Mouse (Mus musculus) monocyte, adult 5-6 weeks (primary cell): Measurements from ENCODE around the gene Pigs. TPM values are rescaled to one million over a fixed set of nuclear protein-coding genes. Genes with fewer than 3 reads are reported as not detected.

ENCODE experiments used
- ATAC-seq: fragments of 153-309, 156-312 bp; replicated peaks from 2 replicates; pipeline ENCODE4 v1.8.0; 2017; ENCODE audit warnings: mild to moderate bottlenecking; ENCODE audit not compliant: low TSS enrichment, insufficient number of reproducible peaks, severe bottlenecking, poor library complexity, low FRiP score
- total RNA-seq: library from RNA; stranded (forward); fragments of 200-1000, 200-491, 200-594 nt; gene quantifications from 3 replicates; pipeline ENCODE4 v1.2.3, GENCODE M21; 2017

Gene Pigs
- total RNA-seq: 17.5 to 25.1 TPM (median 18.5 TPM) in 3 replicates

DNA sequence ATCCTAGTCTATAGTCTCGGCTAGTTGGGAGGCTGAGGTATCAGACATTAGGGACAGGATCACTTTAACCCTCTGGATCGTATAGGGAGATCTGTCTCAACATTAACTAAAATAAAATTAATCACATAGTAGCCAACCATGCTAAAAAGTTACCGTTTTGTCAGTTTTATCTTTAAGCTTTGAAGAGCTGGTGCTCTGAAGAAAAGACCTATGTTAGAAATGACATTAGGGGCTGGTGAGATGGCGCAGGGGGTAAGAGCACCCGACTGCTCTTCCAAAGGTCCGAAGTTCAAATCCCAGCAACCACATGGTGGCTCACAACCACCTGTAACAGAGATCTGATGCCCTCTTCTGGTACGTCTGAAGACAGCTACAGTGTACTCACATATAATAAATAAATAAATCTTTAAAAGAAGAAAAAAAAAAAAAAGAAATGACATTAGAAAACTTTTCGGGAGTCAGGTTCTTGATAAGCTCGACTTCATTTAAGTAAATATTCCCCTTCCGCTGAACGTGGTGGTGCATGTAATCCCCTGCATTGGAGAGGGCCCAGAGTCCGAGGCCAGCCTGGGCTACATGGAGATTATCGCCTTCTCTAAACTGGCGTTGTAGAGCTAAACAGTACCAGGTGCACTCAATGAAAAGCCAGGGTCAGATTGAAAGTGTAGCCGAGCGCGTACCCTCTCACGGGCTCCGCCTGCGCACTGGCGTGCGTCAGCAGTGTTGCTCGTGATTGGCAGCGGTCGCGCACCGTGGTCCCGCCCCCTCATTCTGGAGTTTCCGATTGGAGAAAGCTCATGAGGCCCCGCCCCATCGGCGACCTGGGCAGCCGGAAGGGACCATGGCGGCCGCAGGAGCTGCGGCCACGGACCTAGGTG is at the start of gene Pigs:
Gene Pigs, plus strand, starts transcription at position 782 of the 878 bp plus-strand sequence.
- ATAC-seq: peak; percentile 99

GRCm38 (mm10) chr11:78278853-78279252 is 49.4 kb upstream of the Pigs start:
- no peak for ATAC-seq

- ATAC-seq: no peak
Observed at GRCm38 (mm10) chr11:78279586-78279985, 48.6 kb upstream of the Pigs start.

DNA sequence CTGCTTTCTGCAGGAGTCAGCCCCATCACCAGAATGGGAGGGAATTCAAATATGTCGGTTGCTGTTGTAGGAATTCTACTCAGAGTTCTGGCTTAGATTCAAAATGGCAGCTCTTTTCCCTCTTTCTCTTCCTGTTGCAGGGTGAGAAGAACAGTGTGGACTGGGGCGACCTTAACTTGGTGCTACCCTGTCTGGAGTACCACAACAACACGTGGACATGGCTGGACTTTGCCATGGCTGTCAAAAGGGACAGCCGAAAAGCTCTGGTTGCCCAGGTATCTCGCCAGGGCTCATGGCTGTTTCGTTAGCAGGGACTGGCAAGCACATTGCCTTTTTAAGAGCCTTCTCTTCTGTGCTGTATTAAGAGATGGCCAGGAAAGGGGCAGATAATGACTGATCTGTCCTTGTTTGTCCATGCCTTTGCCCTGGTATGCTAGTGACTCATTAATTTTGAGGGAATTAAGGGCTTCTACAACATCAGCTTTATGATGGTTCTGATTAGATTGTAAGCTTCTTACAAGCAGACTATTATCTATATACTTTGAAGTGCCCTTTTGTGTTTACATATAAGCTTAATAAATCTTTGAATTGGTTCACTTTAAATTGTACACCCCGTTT is 39.0 kb upstream of the Pigs start:
- no peak for ATAC-seq

DNA sequence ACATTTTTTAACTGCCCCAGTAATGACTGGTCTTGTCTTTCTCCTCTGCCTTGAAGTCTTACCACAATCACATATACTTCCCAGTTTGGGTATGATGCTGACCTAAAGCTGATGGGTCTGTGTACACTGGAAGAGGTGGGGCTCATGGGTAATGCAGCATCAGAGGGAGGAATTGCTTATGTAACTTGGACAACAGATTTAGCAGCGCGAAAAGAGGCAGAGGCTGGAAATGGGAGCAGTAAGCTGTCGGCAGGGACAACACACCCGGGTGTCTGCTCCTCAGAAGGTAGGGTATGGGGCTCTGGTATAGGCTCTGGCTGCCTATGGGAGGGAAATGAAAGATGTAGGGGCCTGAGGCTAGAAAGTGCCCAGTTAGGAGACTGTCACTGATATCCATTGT is 37.6 kb upstream of the Pigs start, which contains the start of gene BC030499:
Gene BC030499, plus strand, starts transcription at position 188 of the 400 bp plus-strand sequence.
- ATAC-seq: no peak

- ATAC-seq: no peak
Observed at GRCm38 (mm10) chr11:78294585-78294984, 33.6 kb upstream of the Pigs start.

GRCm38 (mm10) chr11:78300917-78301316 is 27.3 kb upstream of the Pigs start:
- no peak for ATAC-seq

GRCm38 (mm10) chr11:78301357-78302084 is 26.7 kb upstream of the Pigs start, which contains the start of gene Spag5:
Gene Spag5, plus strand, starts transcription at chr11:78301529.
- ATAC-seq: peak; percentile 100

DNA sequence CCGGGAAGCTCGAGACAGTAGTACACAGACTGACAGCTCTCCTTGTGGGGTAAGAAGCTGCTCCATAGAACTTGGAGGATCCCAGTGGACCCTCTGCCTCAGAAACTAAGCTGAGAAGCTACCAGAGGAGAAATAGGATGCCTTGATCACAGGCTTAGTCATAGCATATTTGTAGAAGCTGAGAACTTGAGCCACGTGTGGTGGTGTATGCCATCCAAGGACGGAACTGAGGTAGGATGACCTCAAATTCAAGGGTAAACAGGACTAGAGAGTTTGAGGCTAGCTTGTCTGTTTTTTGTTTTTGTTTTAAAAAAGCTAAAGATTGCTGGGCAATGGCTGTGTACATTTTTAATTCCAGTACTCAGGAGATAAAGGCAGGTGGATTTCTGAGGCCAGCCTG is 22.9 kb upstream of the Pigs start:
- no peak for ATAC-seq

DNA sequence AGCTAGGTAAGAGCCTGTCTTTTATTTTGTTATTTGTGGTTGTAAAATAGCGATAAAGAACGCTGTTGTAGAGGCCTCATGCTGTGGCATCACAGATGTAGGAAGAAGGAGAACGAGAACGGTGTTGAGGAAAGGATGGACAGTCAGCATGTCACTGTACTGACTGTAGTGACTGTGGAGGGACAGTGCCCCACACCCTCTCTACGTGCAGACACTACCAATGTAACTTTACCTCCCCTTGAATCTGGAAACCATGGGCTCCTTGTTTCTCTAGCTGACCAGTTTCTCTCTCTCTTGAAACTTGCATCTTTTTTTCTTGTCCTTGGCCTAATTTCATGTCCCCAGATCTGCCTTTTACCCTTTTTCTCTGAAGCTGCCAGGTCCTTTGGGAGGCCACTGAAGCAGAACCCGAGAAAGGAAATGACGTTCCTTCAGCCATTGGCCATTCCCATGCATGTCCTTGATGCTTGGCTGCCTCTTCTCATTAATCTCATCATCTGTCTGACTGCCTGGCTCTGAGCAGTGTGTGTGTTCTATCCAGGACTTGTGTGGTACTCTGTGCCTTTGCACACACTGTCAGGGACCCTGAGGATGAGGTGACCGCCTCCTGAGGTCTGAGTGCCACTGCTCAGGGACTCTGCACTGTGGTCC is 17.2 kb upstream of the Pigs start:
- ATAC-seq: no peak

DNA sequence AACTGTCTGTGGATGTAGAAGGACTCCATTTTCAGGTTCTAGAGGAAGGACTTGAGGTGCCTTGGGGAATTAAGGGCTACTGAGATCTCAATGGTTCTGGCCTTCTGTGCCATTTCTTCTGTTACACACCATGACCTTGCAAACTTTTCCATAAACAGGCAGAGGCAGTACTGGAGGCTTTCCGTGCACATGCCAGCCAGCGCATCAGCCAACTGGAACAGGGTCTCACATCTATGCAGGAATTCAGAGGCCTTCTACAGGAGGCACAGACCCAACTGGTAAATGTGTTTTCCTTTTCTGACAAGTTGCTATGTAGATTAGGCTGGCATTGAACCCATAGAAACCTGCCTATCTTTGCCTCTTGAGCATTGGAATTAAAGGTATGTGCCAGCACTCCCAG is 14.6 kb upstream of the Pigs start:
- ATAC-seq: no peak

- ATAC-seq: no peak
Observed at GRCm38 (mm10) chr11:78318411-78318810, 9.8 kb upstream of the Pigs start.

DNA sequence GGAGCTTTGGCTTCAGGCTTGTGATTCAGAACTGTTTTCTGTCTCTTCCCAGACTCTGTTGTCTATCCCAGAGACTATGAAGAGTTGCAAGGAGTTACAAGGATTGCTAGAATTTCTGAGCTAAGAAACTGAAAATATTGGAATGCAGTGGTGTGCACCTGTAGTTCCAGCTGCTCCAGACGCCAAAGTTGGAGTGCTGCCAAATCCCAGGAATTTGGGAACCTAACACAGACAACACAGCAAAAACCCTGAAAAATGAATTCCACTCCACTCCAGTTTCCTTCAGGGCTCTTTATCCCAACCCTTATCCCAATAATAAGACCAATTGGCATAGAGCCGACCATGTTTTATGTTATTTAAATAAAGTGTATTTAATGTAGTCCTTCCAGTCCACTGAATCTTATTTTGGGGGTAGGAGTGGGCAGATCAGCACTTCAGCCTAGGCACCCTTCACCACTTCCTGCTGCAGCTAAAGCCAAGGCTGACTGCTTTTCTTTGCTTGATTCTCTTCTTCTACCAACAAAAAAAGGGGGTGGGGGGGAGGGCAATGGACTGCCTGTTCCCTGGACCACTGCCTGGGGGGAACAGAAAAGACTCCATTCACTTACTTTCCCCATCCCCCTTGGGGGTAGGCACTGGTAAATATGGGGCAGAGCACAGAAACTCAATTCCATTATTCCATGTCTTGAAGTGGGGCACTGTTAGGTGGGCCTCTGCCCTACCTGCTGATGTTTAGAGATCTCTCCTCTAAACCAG is 6.0 kb upstream of the Pigs start:
- ATAC-seq: no peak

DNA sequence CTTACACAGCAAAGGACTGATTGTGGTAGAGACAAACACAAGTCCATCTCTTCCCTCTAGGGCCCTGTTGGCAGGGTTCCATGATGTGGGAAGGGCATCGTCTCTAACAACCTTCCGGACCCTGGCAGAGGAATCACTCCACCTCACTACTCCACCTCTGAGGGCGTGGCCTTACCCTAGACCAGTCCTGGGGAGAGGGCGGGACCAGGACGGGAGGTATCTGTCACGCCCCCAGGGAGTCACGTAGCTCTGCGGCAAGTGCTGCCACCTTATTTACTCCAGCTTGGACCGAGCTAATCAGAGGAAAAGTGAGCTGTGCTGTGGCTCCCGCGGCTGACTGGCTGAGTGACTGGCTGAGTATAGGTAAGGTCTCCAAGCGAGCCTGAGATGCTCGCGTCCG is 5.4 kb upstream of the Pigs start, which contains the start of gene Aldoc:
Gene Aldoc, plus strand, starts transcription at position 109 of the 400 bp plus-strand sequence.
- ATAC-seq: peak; percentile 90

GRCm38 (mm10) chr11:78324000-78324785 is 4.0 kb upstream of the Pigs start:
- no peak for ATAC-seq

GRCm38 (mm10) chr11:78324965-78325364 is 3.2 kb upstream of the Pigs start:
- no peak for ATAC-seq

DNA sequence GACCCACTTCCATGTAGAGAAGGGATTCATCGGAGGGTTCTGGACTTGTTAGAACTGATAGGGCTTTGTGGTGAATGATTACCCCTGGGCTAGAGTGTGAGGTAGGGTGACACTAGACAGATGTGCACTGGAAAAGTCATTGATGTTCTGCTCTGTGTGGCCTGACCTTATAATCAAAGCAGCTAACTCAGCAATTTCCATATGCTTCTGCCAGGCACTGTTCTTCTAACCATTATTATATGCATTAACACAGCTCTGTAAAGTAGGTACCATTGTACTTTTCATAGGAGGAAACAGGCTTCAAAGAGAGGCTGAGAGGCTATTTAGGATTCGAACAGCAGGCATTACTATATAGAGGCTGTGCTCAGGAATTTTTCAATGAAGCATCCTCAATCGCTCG is 1.0 kb upstream of the Pigs start:
- ATAC-seq: no peak
